Mouse (Mus musculus): ENCODE results near the gene Kdm2b. TPM values are rescaled to one million over a fixed set of nuclear protein-coding genes. Genes with fewer than 3 reads are reported as not detected.

The Kdm2b gene
- total and polyA plus RNA-seq, 2 experiments from 2014 or later, result 78.6 to 110 TPM

- Histone ChIP-seq H3K36me3 (ENCODE audit: insufficient read depth, low read length) (no peaks in the 10 kb centered on the region), H3K9ac (replicated peaks; ENCODE audit: low read length, poor library complexity, severe bottlenecking) (no peak overlapping the region), H3K4me2 (ENCODE audit: low read depth, low read length, poor library complexity, severe bottlenecking) (no peak overlapping the region), H3K4me1 (ENCODE audit: insufficient read depth, low read length) (no peaks in the 10 kb centered on the region), H3K27me3 (ENCODE audit: insufficient read depth, low read length) (no peaks in the 10 kb centered on the region), H3K4me3 (ENCODE audit: low read depth, low read length) (no peak overlapping the region), H3K27ac (ENCODE audit: low read depth, low read length) (no peak overlapping the region), H3K9me3 (ENCODE audit: low read length) (no peaks in the 10 kb centered on the region)
- DNase-seq (ENCODE audit: low spot score) (no peak), ATAC-seq (ENCODE audit: low FRiP score) (no peak)
- WGBS, result 87% methylated on average over 1 of the region's 1 CpGs
- TF ChIP-seq CTCF (IDR thresholded peaks at IDR 0.05), result no peak
Measured at GRCm38 (mm10) chr5:122907182-122907581, 82.4 kb downstream of the Kdm2b start.

- no peaks in the 10 kb centered on the region for H3K9me3 ChIP-seq (ENCODE audit: low read length)
- ATAC-seq (ENCODE audit: low FRiP score) (no peak), DNase-seq (ENCODE audit: low spot score) (no peak)
- no peak overlapping the region for H3K27ac ChIP-seq (ENCODE audit: low read depth, low read length)
- H3K36me3 ChIP-seq (ENCODE audit: insufficient read depth, low read length), result no peaks in the 10 kb centered on the region
- 83% methylated on average over 5 of the region's 5 CpGs for WGBS
- H3K27me3 ChIP-seq (ENCODE audit: insufficient read depth, low read length), result no peaks in the 10 kb centered on the region
- no peak for TF ChIP-seq CTCF (IDR thresholded peaks at IDR 0.05)
- H3K4me1 ChIP-seq (ENCODE audit: insufficient read depth, low read length), result peaks cover 6% of the 10 kb centered on the region; the same call in 1 of the 2 replicates
- no peak overlapping the region for H3K4me3 ChIP-seq (ENCODE audit: low read depth, low read length)
- H3K9ac ChIP-seq (replicated peaks; ENCODE audit: low read length, poor library complexity, severe bottlenecking), result no peak overlapping the region
- no peak overlapping the region for H3K4me2 ChIP-seq (ENCODE audit: low read depth, low read length, poor library complexity, severe bottlenecking)
Measured at GRCm38 (mm10) chr5:122903165-122903564, 86.5 kb downstream of the Kdm2b start.

- H3K27ac ChIP-seq (ENCODE audit: low read depth, low read length), result no peak overlapping the region
- H3K36me3 ChIP-seq (ENCODE audit: insufficient read depth, low read length), result no peaks in the 10 kb centered on the region
- H3K9me3 ChIP-seq (ENCODE audit: low read length), result no peaks in the 10 kb centered on the region
- ATAC-seq (ENCODE audit: low FRiP score) (no peak), DNase-seq (ENCODE audit: low spot score) (no peak)
- no peak overlapping the region for H3K4me2 ChIP-seq (ENCODE audit: low read depth, low read length, poor library complexity, severe bottlenecking)
- no peaks in the 10 kb centered on the region for H3K27me3 ChIP-seq (ENCODE audit: insufficient read depth, low read length)
- H3K4me1 ChIP-seq (ENCODE audit: insufficient read depth, low read length), result peaks cover 7% of the 10 kb centered on the region; the same call in 1 of the 2 replicates
- WGBS, result 71% methylated on average over 6 of the region's 6 CpGs
- no peak overlapping the region for H3K4me3 ChIP-seq (ENCODE audit: low read depth, low read length)
- no peak overlapping the region for H3K9ac ChIP-seq (replicated peaks; ENCODE audit: low read length, poor library complexity, severe bottlenecking)
- no peak for TF ChIP-seq CTCF (IDR thresholded peaks at IDR 0.05)
Measured at GRCm38 (mm10) chr5:122902228-122902627, 87.4 kb downstream of the Kdm2b start.

GRCm38 (mm10) chr5:122901666-122902065 is 88.0 kb downstream of the Kdm2b start:
- H3K27ac ChIP-seq (ENCODE audit: low read depth, low read length), result 0 out of 2 replicates have a peak overlapping the region, but pooled peaks have one; percentile 96
- H3K4me1 ChIP-seq (ENCODE audit: insufficient read depth, low read length), result peaks cover 7% of the 10 kb centered on the region; the same call in 1 of the 2 replicates

GRCm38 (mm10) chr5:122901179-122901578 is 88.4 kb downstream of the Kdm2b start:
- Histone ChIP-seq H3K4me3 (ENCODE audit: low read depth, low read length) (peak overlapping the region; percentile 87), H3K4me1 (ENCODE audit: insufficient read depth, low read length) (peaks cover 7% of the 10 kb centered on the region; the same call in 1 of the 2 replicates), H3K9ac (replicated peaks; ENCODE audit: low read length, poor library complexity, severe bottlenecking) (peak overlapping the region; percentile 88), H3K27ac (ENCODE audit: low read depth, low read length) (peak overlapping the region; percentile 96), H3K4me2 (ENCODE audit: low read depth, low read length, poor library complexity, severe bottlenecking) (peak overlapping the region; percentile 71), H3K36me3 (ENCODE audit: insufficient read depth, low read length) (no peaks in the 10 kb centered on the region), H3K9me3 (ENCODE audit: low read length) (no peaks in the 10 kb centered on the region), H3K27me3 (ENCODE audit: insufficient read depth, low read length) (no peaks in the 10 kb centered on the region)
- DNase-seq (ENCODE audit: low spot score) (no peak), ATAC-seq (ENCODE audit: low FRiP score) (no peak)
- no peak for TF ChIP-seq CTCF (IDR thresholded peaks at IDR 0.05)
- WGBS, result 50% methylated on average over 11 of the region's 11 CpGs

More at GRCm38 (mm10) chr5:122901666-122902065, 88.0 kb downstream of the Kdm2b start:
- Histone ChIP-seq H3K9ac (replicated peaks; ENCODE audit: low read length, poor library complexity, severe bottlenecking) (no peak overlapping the region), H3K36me3 (ENCODE audit: insufficient read depth, low read length) (no peaks in the 10 kb centered on the region), H3K27me3 (ENCODE audit: insufficient read depth, low read length) (no peaks in the 10 kb centered on the region), H3K4me2 (ENCODE audit: low read depth, low read length, poor library complexity, severe bottlenecking) (no peak overlapping the region), H3K4me3 (ENCODE audit: low read depth, low read length) (no peak overlapping the region), H3K9me3 (ENCODE audit: low read length) (no peaks in the 10 kb centered on the region)
- TF ChIP-seq CTCF (IDR thresholded peaks at IDR 0.05), result no peak
- no peak for DNase-seq (ENCODE audit: low spot score)
- 64% methylated on average over 3 of the region's 3 CpGs for WGBS
- ATAC-seq (ENCODE audit: low FRiP score), result no peak

- H3K4me1 ChIP-seq (ENCODE audit: insufficient read depth, low read length), result peaks cover 7% of the 10 kb centered on the region; the same call in 1 of the 2 replicates
- ATAC-seq (ENCODE audit: low FRiP score), result peak; percentile 61; the same call in 1 of the 2 replicates
- H3K27me3 ChIP-seq (ENCODE audit: insufficient read depth, low read length), result no peaks in the 10 kb centered on the region
- no peaks in the 10 kb centered on the region for H3K9me3 ChIP-seq (ENCODE audit: low read length)
- 2% methylated on average over 30 of the region's 33 CpGs for WGBS
- H3K4me3 ChIP-seq (ENCODE audit: low read depth, low read length), result peak overlapping the region; percentile 87
- peak overlapping the region; percentile 71 for H3K4me2 ChIP-seq (ENCODE audit: low read depth, low read length, poor library complexity, severe bottlenecking)
- H3K36me3 ChIP-seq (ENCODE audit: insufficient read depth, low read length), result no peaks in the 10 kb centered on the region
- no peak for TF ChIP-seq CTCF (IDR thresholded peaks at IDR 0.05)
- H3K27ac ChIP-seq (ENCODE audit: low read depth, low read length), result peak overlapping the region; percentile 96
- DNase-seq (ENCODE audit: low spot score), result no peak
- peak overlapping the region; percentile 88 for H3K9ac ChIP-seq (replicated peaks; ENCODE audit: low read length, poor library complexity, severe bottlenecking)
Measured at GRCm38 (mm10) chr5:122900558-122901171, 89.0 kb downstream of the Kdm2b start.

All from midbrain, postnatal 0 days (tissue).